Mouse (Mus musculus): ENCODE data around the gene Agtr1a. TPM values are rescaled to one million over a fixed set of nuclear protein-coding genes. Genes with fewer than 3 reads are reported as not detected.

The Agtr1a gene
- 21.9 and 25.3 TPM in 2 replicates for polyA plus RNA-seq (2012; rRNA removed; ENCODE audit: low replicate concordance)

DNA sequence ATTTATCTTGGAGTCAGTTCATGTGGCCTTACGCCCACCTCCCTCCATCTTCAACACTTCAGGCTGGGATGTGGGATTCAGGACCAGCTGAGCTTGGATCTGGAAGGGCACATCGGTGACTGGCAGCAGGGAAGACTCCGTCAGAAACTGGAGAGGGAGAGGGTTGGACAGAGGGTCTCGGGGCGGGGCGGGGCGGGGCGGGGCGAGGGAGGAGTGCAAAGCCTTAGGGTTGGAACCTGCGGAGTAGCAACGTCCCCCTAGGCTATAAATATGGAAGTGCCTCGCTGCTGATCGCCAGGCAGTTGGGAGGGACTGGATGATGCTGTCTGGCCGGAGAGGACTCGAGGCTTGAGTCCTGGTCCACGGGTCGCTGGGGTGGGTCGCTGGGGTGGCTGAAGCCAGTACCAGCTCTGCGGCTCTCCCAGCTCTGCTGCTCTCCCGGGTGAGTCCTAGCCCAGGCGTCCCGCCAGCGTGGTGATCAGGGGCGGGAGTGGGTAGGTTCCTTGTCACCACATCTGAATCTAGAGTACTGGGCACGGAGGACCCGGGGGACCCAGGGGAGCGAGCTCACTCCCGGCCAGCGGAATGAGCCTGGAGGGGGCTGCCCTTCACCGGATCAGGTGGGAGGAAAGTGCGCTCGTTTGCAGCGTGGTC lies at the start of gene Agtr1a:
Agtr1a (plus strand) TSS at position 294 of the 654 bp plus-strand sequence.

Other genes with a start within 250 kb of the Agtr1a start
- gene Mboat1, start 200.0 kb upstream of the Agtr1a start, polyA plus RNA-seq (2012; rRNA removed; ENCODE audit: low replicate concordance) = 1.7 and 17.4 TPM in 2 replicates
- gene Uqcrfs1, start 208.9 kb downstream of the Agtr1a start, polyA plus RNA-seq (2012; rRNA removed; ENCODE audit: low replicate concordance) = 196 and 200 TPM in 2 replicates